In the genomic region with DNA sequence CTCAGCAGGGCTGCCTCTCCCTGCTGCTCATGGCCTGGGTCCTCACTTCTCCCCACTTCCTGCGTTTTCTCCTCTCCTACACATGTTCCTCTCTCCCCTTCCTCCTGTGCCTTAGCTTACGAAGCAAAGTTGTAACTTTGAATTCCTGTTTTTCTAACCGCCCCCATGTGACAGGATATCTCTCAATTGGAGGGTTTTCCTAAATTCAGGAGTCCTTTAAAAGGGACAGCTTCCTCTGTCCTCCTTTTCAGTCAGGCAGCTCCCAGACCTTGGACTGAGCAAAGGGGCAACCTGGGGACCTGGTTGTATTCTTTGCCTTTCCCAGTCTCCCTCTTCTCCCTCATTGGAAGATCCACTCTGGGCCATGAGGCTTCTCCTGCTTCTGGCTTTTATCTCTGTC, we compare ENCODE assay signal across 11 mouse cellular contexts. TPM values are rescaled to one million over a fixed set of nuclear protein-coding genes. Genes with fewer than 3 reads are reported as not detected.
DNase-seq lines count a peak whose midpoint lies in the region; ATAC-seq lines count a peak whose summit lies in the region.
"Had no signal": no experiment of that assay in that cellular context is flagged by ENCODE, and none has a peak within 500 bp of the region (broad histone marks: within the 10 kb centered on the region; RNA-seq: fewer than 3 reads in every experiment).

TSS of gene Mrc1 (plus strand) at position 244 of the 400 bp plus-strand sequence.

- H3K9ac ChIP-seq in liver, embryonic 11.5 days (ENCODE audit: low read depth, low read length) = no peak within 1 kb of the TSS
- H3K9ac ChIP-seq: hindbrain, embryonic 12.5 days; lung, embryonic 15.5 days had no signal

- H3K4me2 ChIP-seq in liver, embryonic 11.5 days = no peak within 1 kb of the TSS
- H3K4me2 ChIP-seq: hindbrain, embryonic 12.5 days; lung, embryonic 15.5 days had no signal

- DNase-seq in gastrocnemius, adult 18-20 months (ENCODE audit: low spot score) = peak; percentile 24
- DNase-seq in gastrocnemius, adult 8-10 months (ENCODE audit: low spot score in 2 of 2) = no peak
- DNase-seq in adrenal gland, adult 18-20 months (ENCODE audit: low spot score in 2 of 2) = no peak
- no peak for DNase-seq in gastrocnemius, postnatal 14 days
- DNase-seq in liver, embryonic 11.5 days (ENCODE audit: low spot score) = no peak
- no peak for DNase-seq in layer of hippocampus, adult 8-10 months (ENCODE audit: low spot score in 2 of 2)
- DNase-seq in MN1 (ENCODE audit: low spot score) = no peak
- DNase-seq: kidney, postnatal 4 days had no signal

- no peaks in the 10 kb centered on the region for H3K36me3 ChIP-seq in liver, embryonic 11.5 days (ENCODE audit: control insufficient read depth, insufficient read depth, low read length)
- H3K36me3 ChIP-seq: hindbrain, embryonic 12.5 days; lung, embryonic 15.5 days had no signal

- 38% methylated on average over 3 of the region's 3 CpGs for WGBS in liver, embryonic 11.5 days

- H3K27me3 ChIP-seq in liver, embryonic 11.5 days (replicated peaks; ENCODE audit: control insufficient read depth, insufficient read depth, low read length) = no peaks in the 10 kb centered on the region
- H3K27me3 ChIP-seq: hindbrain, embryonic 12.5 days; lung, embryonic 15.5 days had no signal

- H3K4me1 ChIP-seq in liver, embryonic 11.5 days (replicated peaks; ENCODE audit: control insufficient read depth, insufficient read depth, low read length) = no peaks in the 10 kb centered on the region
- H3K4me1 ChIP-seq: hindbrain, embryonic 12.5 days; lung, embryonic 15.5 days had no signal

- no peaks in the 10 kb centered on the region for H3K9me3 ChIP-seq in liver, embryonic 11.5 days (ENCODE audit: control insufficient read depth, low read length)
- H3K9me3 ChIP-seq: hindbrain, embryonic 12.5 days; lung, embryonic 15.5 days had no signal

- intact Hi-C loops in gastrocnemius, postnatal 14 days (cut with DNase I; ENCODE audit: low total_unique reads) = no loop called here

- H3K4me3 ChIP-seq in liver, embryonic 11.5 days (ENCODE audit: low read depth, low read length) = peak within 1 kb of the TSS; percentile 21
- H3K4me3 ChIP-seq: hindbrain, embryonic 12.5 days; lung, embryonic 15.5 days had no signal

- ATAC-seq in liver, embryonic 11.5 days (replicated peaks; ENCODE audit: low FRiP score) = no peak
- ATAC-seq in cerebellum, adult (ENCODE audit: insufficient number of reproducible peaks, low FRiP score, low TSS enrichment) = no peak

- no peak within 1 kb of the TSS for H3K27ac ChIP-seq in liver, embryonic 11.5 days (ENCODE audit: low read depth, low read length)
- H3K27ac ChIP-seq: hindbrain, embryonic 12.5 days; lung, embryonic 15.5 days had no signal

RNA-seq across cellular contexts. Expression of gene Mrc1, which starts in this region (rescaled TPM):
- 1 to 10 TPM; 6.6 to 6.9 TPM for total RNA-seq in gastrocnemius, adult 18-20 months (2021)
- 1 to 10 TPM; 2.8 to 7.1 (median 4.1) TPM for total RNA-seq in gastrocnemius, adult 8-10 months (2022)
- 10 to 100 TPM; 18.9 to 28.0 TPM for total RNA-seq in adrenal gland, adult 18-20 months (2021)
- 10 to 100 TPM; 25.7 to 26.4 TPM for total RNA-seq in gastrocnemius, postnatal 14 days (2021)
- polyA plus RNA-seq in liver, embryonic 11.5 days (2014; fragmentation: Nextera tagmentation; extraction: Ambion mirVana) = 9.0 and 9.8 TPM in 2 replicates
- total RNA-seq in layer of hippocampus, adult 8-10 months (2022) = 1 to 10 TPM; 3.2 to 3.9 (median 3.5) TPM
